Mouse (Mus musculus): ENCODE measurements around the gene Zfp867. TPM values are rescaled to one million over a fixed set of nuclear protein-coding genes. Genes with fewer than 3 reads are reported as not detected.

Zfp867 gene
- total RNA-seq, 1 experiment: 5.9 TPM

- H3K36me3 ChIP-seq (ENCODE audit: control insufficient read depth, insufficient read depth, low read length, poor library complexity, severe bottlenecking): peaks cover 17% of the 10 kb centered on the region; the same call in 1 of the 2 replicates
Measured at GRCm38 (mm10) chr11:59418708-59419107, 53.6 kb downstream of the Zfp867 start.

GRCm38 (mm10) chr11:59412999-59413863, 59.0 kb downstream of the Zfp867 start:
- Histone ChIP-seq H3K36me3 (ENCODE audit: control insufficient read depth, insufficient read depth, low read length, poor library complexity, severe bottlenecking) (peaks cover 9% of the 10 kb centered on the region; the same call in 1 of the 2 replicates), H3K9ac (ENCODE audit: insufficient read depth, low read depth, low read length, poor library complexity, severe bottlenecking) (no peak overlapping the region), H3K4me3 (ENCODE audit: insufficient read depth in 1 of 2, low read depth in 1 of 2, low read length in 2 of 2, poor library complexity in 1 of 2, severe bottlenecking in 1 of 2) (no peak overlapping the region), H3K4me1 (ENCODE audit: control insufficient read depth in 2 of 2, insufficient read depth in 2 of 2, low read length in 2 of 2, poor library complexity in 1 of 2) (0 out of 4 replicates have a peak, but pooled peaks cover 0 to 3% of the 10 kb centered on the region in 2 experiments), H3K27ac (ENCODE audit: insufficient read depth, low read depth, low read length, poor library complexity, severe bottlenecking) (no peak overlapping the region), H3K9me3 (ENCODE audit: control insufficient read depth, insufficient read depth, low read depth, low read length) (no peaks in the 10 kb centered on the region)
- no peak for TF ChIP-seq ZNF384 (IDR thresholded peaks at IDR 0.05; ENCODE audit: low read depth, low read length)
- TF ChIP-seq MAFK (IDR thresholded peaks at IDR 0.05; ENCODE audit: insufficient read depth, low read depth, low read length): no peak
- no peak for TF ChIP-seq CHD2 (IDR thresholded peaks at IDR 0.05; ENCODE audit: low read depth, low read length)
- no peak for TF ChIP-seq ZC3H11A (IDR thresholded peaks at IDR 0.05; ENCODE audit: borderline replicate concordance, low read depth, low read length)
- DNase-seq (ENCODE audit: low read depth, low spot score): no peak
- in situ Hi-C loops (cut with MboI; ENCODE audit: low sequenced_read_pairs in 2 of 2, unreplicated experiment in 2 of 2): no loop called here

More at GRCm38 (mm10) chr11:59418708-59419107, 53.6 kb downstream of the Zfp867 start:
- Histone ChIP-seq H3K9me3 (ENCODE audit: control insufficient read depth, insufficient read depth, low read depth, low read length) (no peaks in the 10 kb centered on the region), H3K9ac (ENCODE audit: insufficient read depth, low read depth, low read length, poor library complexity, severe bottlenecking) (no peak overlapping the region), H3K4me1 (ENCODE audit: control insufficient read depth in 2 of 2, insufficient read depth in 2 of 2, low read length in 2 of 2, poor library complexity in 1 of 2) (0 out of 4 replicates have a peak, but pooled peaks cover 0 to 3% of the 10 kb centered on the region in 2 experiments), H3K27ac (ENCODE audit: insufficient read depth, low read depth, low read length, poor library complexity, severe bottlenecking) (no peak overlapping the region), H3K4me3 (ENCODE audit: insufficient read depth in 1 of 2, low read depth in 1 of 2, low read length in 2 of 2, poor library complexity in 1 of 2, severe bottlenecking in 1 of 2) (no peak overlapping the region)
- no peak for TF ChIP-seq ZC3H11A (IDR thresholded peaks at IDR 0.05; ENCODE audit: borderline replicate concordance, low read depth, low read length)
- no peak for TF ChIP-seq CHD2 (IDR thresholded peaks at IDR 0.05; ENCODE audit: low read depth, low read length)
- no peak for TF ChIP-seq MAFK (IDR thresholded peaks at IDR 0.05; ENCODE audit: insufficient read depth, low read depth, low read length)
- TF ChIP-seq ZNF384 (IDR thresholded peaks at IDR 0.05; ENCODE audit: low read depth, low read length): no peak
- TF ChIP-seq HCFC1 (IDR thresholded peaks at IDR 0.05; ENCODE audit: borderline replicate concordance, insufficient read depth, low read length): no peak
- in situ Hi-C loops (cut with MboI; ENCODE audit: low sequenced_read_pairs in 2 of 2, unreplicated experiment in 2 of 2): no loop called here
- no peak for DNase-seq (ENCODE audit: low read depth, low spot score)

- Histone ChIP-seq H3K4me1 (ENCODE audit: control insufficient read depth in 2 of 2, insufficient read depth in 2 of 2, low read length in 2 of 2, poor library complexity in 1 of 2) (0 out of 4 replicates have a peak, but pooled peaks cover 0 to 3% of the 10 kb centered on the region in 2 experiments), H3K9me3 (ENCODE audit: control insufficient read depth, insufficient read depth, low read depth, low read length) (no peaks in the 10 kb centered on the region), H3K36me3 (ENCODE audit: control insufficient read depth, insufficient read depth, low read length, poor library complexity, severe bottlenecking) (peaks cover 17% of the 10 kb centered on the region; the same call in 1 of the 2 replicates), H3K27ac (ENCODE audit: insufficient read depth, low read depth, low read length, poor library complexity, severe bottlenecking) (no peak overlapping the region), H3K9ac (ENCODE audit: insufficient read depth, low read depth, low read length, poor library complexity, severe bottlenecking) (no peak overlapping the region), H3K4me3 (ENCODE audit: insufficient read depth in 1 of 2, low read depth in 1 of 2, low read length in 2 of 2, poor library complexity in 1 of 2, severe bottlenecking in 1 of 2) (no peak overlapping the region)
- DNase-seq (ENCODE audit: low read depth, low spot score): no peak
- TF ChIP-seq HCFC1 (IDR thresholded peaks at IDR 0.05; ENCODE audit: borderline replicate concordance, insufficient read depth, low read length) (no peak), ZC3H11A (IDR thresholded peaks at IDR 0.05; ENCODE audit: borderline replicate concordance, low read depth, low read length) (no peak), MAFK (IDR thresholded peaks at IDR 0.05; ENCODE audit: insufficient read depth, low read depth, low read length) (no peak), CHD2 (IDR thresholded peaks at IDR 0.05; ENCODE audit: low read depth, low read length) (no peak)
- in situ Hi-C loops (cut with MboI; ENCODE audit: low sequenced_read_pairs in 2 of 2, unreplicated experiment in 2 of 2): no loop called here
Measured at GRCm38 (mm10) chr11:59412058-59412457, 60.2 kb downstream of the Zfp867 start.

Other genes starting within 250 kb of the Zfp867 start
- gene Arf1, start 244.2 kb downstream of the Zfp867 start, total RNA-seq (2012; rRNA removed): 277 and 347 TPM in 2 replicates
- gene Wnt3a, start 181.7 kb downstream of the Zfp867 start, total RNA-seq (2012; rRNA removed): 0.85 and 1.8 TPM in 2 replicates
- 3.0 and 5.8 TPM in 2 replicates for gene Wnt9a, start 165.5 kb downstream of the Zfp867 start, total RNA-seq (2012; rRNA removed)
- 0.53 and 1.5 TPM in 2 replicates for gene Prss38, start 96.8 kb downstream of the Zfp867 start, total RNA-seq (2012; rRNA removed)
- gene Jmjd4, start 22.4 kb downstream of the Zfp867 start, total RNA-seq (2012; rRNA removed): 14.1 and 14.7 TPM in 2 replicates
- 44.3 and 60.5 TPM in 2 replicates for gene Snap47, start 21.3 kb downstream of the Zfp867 start, total RNA-seq (2012; rRNA removed)
- gene Zkscan17, start 54.3 kb upstream of the Zfp867 start, total RNA-seq (2012; rRNA removed): 22.5 and 22.6 TPM in 2 replicates
- gene Nlrp3, start 69.1 kb upstream of the Zfp867 start, total RNA-seq (2012; rRNA removed): 0.09 and 0.21 TPM in 2 replicates
- not detected in 2 replicates for gene Olfr222, start 103.8 kb upstream of the Zfp867 start, total RNA-seq (2012; rRNA removed)
- gene Olfr223, start 120.8 kb upstream of the Zfp867 start, total RNA-seq (2012; rRNA removed): not detected in 2 replicates
- 112 and 138 TPM in 2 replicates for gene Mprip, start 188.8 kb upstream of the Zfp867 start, total RNA-seq (2012; rRNA removed)